ENCODE assay signal across 13 mouse cellular contexts in the genomic region with DNA sequence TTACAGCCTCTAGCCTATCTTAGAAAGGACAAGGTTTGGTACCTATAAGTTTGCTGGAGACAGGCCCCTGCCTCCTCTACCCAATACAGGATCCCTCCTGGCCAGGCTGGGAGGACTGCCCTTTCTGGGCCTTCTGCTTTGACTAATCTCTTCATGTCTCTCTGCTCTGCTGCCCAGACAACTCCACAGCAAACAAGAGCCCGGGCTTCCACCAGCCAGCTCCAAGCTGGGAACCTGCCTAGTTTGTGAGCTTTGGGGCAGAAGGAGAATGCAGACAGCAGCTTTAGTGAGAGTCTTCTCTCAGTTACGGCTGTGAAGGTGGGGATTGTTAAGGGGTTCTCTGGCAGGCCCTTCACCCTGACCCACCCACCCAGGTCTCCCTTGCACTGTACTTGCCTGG.
A peak's percentile ranks its signal among the peaks of the same experiment; 100 is the strongest.
DNase-seq lines count a peak whose midpoint lies in the region; ATAC-seq lines count a peak whose summit lies in the region.
"Had no signal": no experiment of that assay in that cellular context is flagged by ENCODE, and none has a peak within 500 bp of the region (broad histone marks: within the 10 kb centered on the region; RNA-seq: fewer than 3 reads in every experiment).

No protein-coding gene starts in this region.

- H3K4me2 ChIP-seq in forebrain, embryonic 12.5 days: no peak overlapping the region
- no peak overlapping the region for H3K4me2 ChIP-seq in forebrain, embryonic 11.5 days (ENCODE audit: low read depth, low read length, severe bottlenecking)
- no peak overlapping the region for H3K4me2 ChIP-seq in limb, embryonic 15.5 days

- no peaks in the 10 kb centered on the region for H3K9me3 ChIP-seq in forebrain, embryonic 12.5 days
- H3K9me3 ChIP-seq in forebrain, embryonic 11.5 days (ENCODE audit: control insufficient read depth, low read length): no peaks in the 10 kb centered on the region
- no peaks in the 10 kb centered on the region for H3K9me3 ChIP-seq in limb, embryonic 15.5 days
- H3K9me3 ChIP-seq in limb, embryonic 10.5 days (replicated peaks): no peaks in the 10 kb centered on the region

- H3K27ac ChIP-seq in forebrain, embryonic 12.5 days: peak overlapping the region; percentile 65
- no peak overlapping the region for H3K27ac ChIP-seq in forebrain, embryonic 11.5 days (ENCODE audit: low read depth, low read length)
- peak overlapping the region; percentile 60 for H3K27ac ChIP-seq in limb, embryonic 15.5 days
- H3K27ac ChIP-seq in limb, embryonic 10.5 days: no peak overlapping the region

- no peak for ATAC-seq in forebrain, embryonic 12.5 days (ENCODE audit: low FRiP score)
- ATAC-seq in forebrain, embryonic 11.5 days (replicated peaks; ENCODE audit: low FRiP score): no peak
- no peak for ATAC-seq in limb, embryonic 15.5 days (ENCODE audit: insufficient number of reproducible peaks, low FRiP score, low TSS enrichment, low read depth)
- ATAC-seq: intestine, embryonic 16.5 days; lung, postnatal 0 days had no signal

- no peak overlapping the region for H3K9ac ChIP-seq in forebrain, embryonic 12.5 days
- H3K9ac ChIP-seq in forebrain, embryonic 11.5 days (ENCODE audit: low read length): no peak overlapping the region
- H3K9ac ChIP-seq in limb, embryonic 15.5 days: no peak overlapping the region

- no peaks in the 10 kb centered on the region for H3K36me3 ChIP-seq in forebrain, embryonic 12.5 days (replicated peaks)
- H3K36me3 ChIP-seq in forebrain, embryonic 11.5 days (ENCODE audit: control insufficient read depth, insufficient read depth, low read length): no peaks in the 10 kb centered on the region
- H3K36me3 ChIP-seq in limb, embryonic 15.5 days: no peaks in the 10 kb centered on the region
- H3K36me3 ChIP-seq in limb, embryonic 10.5 days: no peaks in the 10 kb centered on the region

- no peak for DNase-seq in forebrain, embryonic 11.5 days (ENCODE audit: low spot score)
- no peak for DNase-seq in limb, embryonic 10.5 days (ENCODE audit: low spot score)
- peak; percentile 62 to 66 for DNase-seq in cerebellum, postnatal 14 days
- DNase-seq in heart, postnatal 10 days: peak; percentile 65 to 69
- no peak for DNase-seq in right cerebral cortex, postnatal 36 days (ENCODE audit: low spot score in 2 of 2)
- DNase-seq in left cerebral cortex, postnatal 10 days (ENCODE audit: extremely low spot score in 1 of 2, low spot score in 2 of 2): no peak
- DNase-seq: left cerebral cortex, postnatal 4 days; thymus, adult 18-20 months had no signal

- 53% methylated on average over 2 of the region's 2 CpGs for WGBS in forebrain, embryonic 12.5 days
- WGBS in forebrain, embryonic 11.5 days: 57% methylated on average over 2 of the region's 2 CpGs
- WGBS in limb, embryonic 15.5 days: 77% methylated on average over 2 of the region's 2 CpGs
- WGBS in limb, embryonic 10.5 days: 76% methylated on average over 2 of the region's 2 CpGs

- no peak overlapping the region for H3K4me3 ChIP-seq in forebrain, embryonic 12.5 days (replicated peaks)
- H3K4me3 ChIP-seq in forebrain, embryonic 11.5 days (ENCODE audit: low read depth, low read length): no peak overlapping the region
- H3K4me3 ChIP-seq in limb, embryonic 15.5 days: no peak overlapping the region
- H3K4me3 ChIP-seq in limb, embryonic 10.5 days: no peak overlapping the region
- H3K4me3 ChIP-seq: erythroblast, embryonic 14.5 days had no signal

- intact Hi-C loops in heart, postnatal 10 days (cut with DNase I): no loop called here
- intact Hi-C loops in left cerebral cortex, postnatal 10 days (cut with DNase I): no loop called here

- H3K4me1 ChIP-seq in forebrain, embryonic 12.5 days: peaks cover 85% of the 10 kb centered on the region
- peaks cover 52% of the 10 kb centered on the region for H3K4me1 ChIP-seq in forebrain, embryonic 11.5 days (replicated peaks; ENCODE audit: control insufficient read depth, insufficient read depth, low read length)
- peaks cover 49% of the 10 kb centered on the region; the same call in 1 of the 2 replicates for H3K4me1 ChIP-seq in limb, embryonic 15.5 days
- peaks cover 29% of the 10 kb centered on the region for H3K4me1 ChIP-seq in limb, embryonic 10.5 days

- H3K27me3 ChIP-seq in forebrain, embryonic 12.5 days: no peaks in the 10 kb centered on the region
- no peaks in the 10 kb centered on the region for H3K27me3 ChIP-seq in forebrain, embryonic 11.5 days (ENCODE audit: control insufficient read depth, insufficient read depth, low read length)
- no peaks in the 10 kb centered on the region for H3K27me3 ChIP-seq in limb, embryonic 15.5 days
- no peaks in the 10 kb centered on the region for H3K27me3 ChIP-seq in limb, embryonic 10.5 days (ENCODE audit: low read depth, poor library complexity, severe bottlenecking)

Comparison
In these comparisons a context has a peak if more than half of its experiments do, and no peak if none do; other contexts are left out.
1. H3K27ac ChIP-seq: peak in forebrain, embryonic 12.5 days (single experiment) and limb, embryonic 15.5 days (single experiment); none in forebrain, embryonic 11.5 days (single experiment) and limb, embryonic 10.5 days (single experiment).
2. DNase-seq: peak in cerebellum, postnatal 14 days (2 of 2) and heart, postnatal 10 days (2 of 2); none in forebrain, embryonic 11.5 days (single experiment), limb, embryonic 10.5 days (single experiment), right cerebral cortex, postnatal 36 days (0 of 2) and left cerebral cortex, postnatal 10 days (0 of 2).